Mouse (Mus musculus) liver, postnatal 0 days (tissue): ENCODE data around the gene Lrsam1.

Experiments used
- CTCF ChIP-seq: sonication (generic); IDR thresholded peaks from 2 replicates; pipeline ENCODE4 v1.5.1; 2016; ENCODE audit warnings: antibody characterized with exemption, low read depth
- EP300 ChIP-seq: IDR thresholded peaks from 2 replicates; pipeline ENCODE4 v1.6.1; 2016; ENCODE audit warnings: antibody characterized with exemption, low read depth, mild to moderate bottlenecking

GRCm38 (mm10) chr2:32904637-32905036 lies 56.8 kb downstream of the Lrsam1 start:
- no peak for TF ChIP-seq CTCF
- no peak for TF ChIP-seq EP300
